Mouse (Mus musculus) layer of hippocampus, adult 11-12 months (tissue): ENCODE measurements around the gene Srgap3.

Experiments
- DNase-seq: peaks from one replicate; pipeline ENCODE4 v3.0.0; 2022; ENCODE audit warnings: low spot score

Gene Srgap3

GRCm38 (mm10) chr6:112857057-112857456 lies 90.0 kb downstream of the Srgap3 start:
- DNase-seq: no peak

GRCm38 (mm10) chr6:112855183-112855582 lies 91.9 kb downstream of the Srgap3 start:
- DNase-seq: no peak

GRCm38 (mm10) chr6:112852261-112853235 lies 94.5 kb downstream of the Srgap3 start:
- DNase-seq: no peak

GRCm38 (mm10) chr6:112850745-112851144 lies 96.3 kb downstream of the Srgap3 start:
- peak; percentile 55 for DNase-seq

- DNase-seq: no peak
These were observed 98.4 kb downstream of the Srgap3 start for GRCm38 (mm10) chr6:112848629-112849180.

GRCm38 (mm10) chr6:112846863-112847262 lies 100.2 kb downstream of the Srgap3 start:
- DNase-seq: no peak

GRCm38 (mm10) chr6:112842426-112842825 lies 104.6 kb downstream of the Srgap3 start:
- DNase-seq: no peak

GRCm38 (mm10) chr6:112840400-112840799 lies 106.7 kb downstream of the Srgap3 start:
- no peak for DNase-seq

- DNase-seq: no peak
These were observed 107.7 kb downstream of the Srgap3 start for GRCm38 (mm10) chr6:112839391-112839790.

- DNase-seq: peak; percentile 68
These were observed 108.2 kb downstream of the Srgap3 start for GRCm38 (mm10) chr6:112838879-112839278.

- no peak for DNase-seq
These were observed 110.4 kb downstream of the Srgap3 start for GRCm38 (mm10) chr6:112836712-112837111.

- DNase-seq: no peak
These were observed 111.7 kb downstream of the Srgap3 start for GRCm38 (mm10) chr6:112835413-112835812.

- DNase-seq: no peak
These were observed 112.6 kb downstream of the Srgap3 start for GRCm38 (mm10) chr6:112834430-112834829.

GRCm38 (mm10) chr6:112833763-112834162 lies 113.3 kb downstream of the Srgap3 start:
- no peak for DNase-seq

GRCm38 (mm10) chr6:112829196-112829595 lies 117.9 kb downstream of the Srgap3 start:
- DNase-seq: no peak

- no peak for DNase-seq
These were observed 118.6 kb downstream of the Srgap3 start for GRCm38 (mm10) chr6:112828420-112828819.

GRCm38 (mm10) chr6:112825657-112826056 lies 121.4 kb downstream of the Srgap3 start:
- DNase-seq: no peak

- DNase-seq: peak; percentile 78
These were observed 124.0 kb downstream of the Srgap3 start for GRCm38 (mm10) chr6:112823096-112823495.

GRCm38 (mm10) chr6:112820298-112820992 lies 126.6 kb downstream of the Srgap3 start:
- no peak for DNase-seq

- no peak for DNase-seq
These were observed 128.6 kb downstream of the Srgap3 start for GRCm38 (mm10) chr6:112818403-112818901.

GRCm38 (mm10) chr6:112815604-112816003 lies 131.5 kb downstream of the Srgap3 start:
- DNase-seq: no peak

GRCm38 (mm10) chr6:112814525-112815086 lies 132.5 kb downstream of the Srgap3 start:
- no peak for DNase-seq
